Comparison of ENCODE assay signal across 8 mouse cellular contexts in genomic region chr12:102705216-102705871, GRCm38 (mm10). TPM values are rescaled to one million over a fixed set of nuclear protein-coding genes. Genes with fewer than 3 reads are reported as not detected.
DNase-seq lines count a peak whose midpoint lies in the region; ATAC-seq and TF ChIP-seq lines count a peak whose summit lies in the region.

No protein-coding gene starts in this region.

- 3% methylated on average over 45 of the region's 45 CpGs for WGBS in heart, embryonic 13.5 days
- 4% methylated on average over 37 of the region's 45 CpGs for WGBS in liver, embryonic 12.5 days (ENCODE audit: insufficient replicate concordance)

- peak overlapping the region; percentile 92 for H3K9ac ChIP-seq in heart, embryonic 13.5 days
- H3K9ac ChIP-seq in liver, embryonic 12.5 days = peak overlapping the region; percentile 82

- peak overlapping the region; percentile 96 for H3K4me2 ChIP-seq in heart, embryonic 13.5 days
- H3K4me2 ChIP-seq in liver, embryonic 12.5 days = peak overlapping the region; percentile 100

- H3K4me1 ChIP-seq in erythroblast, embryonic 14.5 days (ENCODE audit: control insufficient read depth) = peaks cover 37% of the 10 kb centered on the region
- peaks cover 40% of the 10 kb centered on the region for H3K4me1 ChIP-seq in heart, embryonic 13.5 days
- peaks cover 37% of the 10 kb centered on the region for H3K4me1 ChIP-seq in liver, embryonic 12.5 days

- no peaks in the 10 kb centered on the region for H3K9me3 ChIP-seq in erythroblast, embryonic 14.5 days (ENCODE audit: control insufficient read depth, low read length)
- no peaks in the 10 kb centered on the region for H3K9me3 ChIP-seq in heart, embryonic 13.5 days
- no peaks in the 10 kb centered on the region for H3K9me3 ChIP-seq in liver, embryonic 12.5 days (replicated peaks)

- peak; percentile 94 for TF ChIP-seq CTCF in C2C12 (IDR thresholded peaks at IDR 0.05; ENCODE audit: control insufficient read depth, insufficient read depth, insufficient read length)
- TF ChIP-seq CTCF in brain, embryonic 14.5 days (IDR thresholded peaks at IDR 0.05; ENCODE audit: borderline replicate concordance, extremely low read depth, insufficient read depth, insufficient read length) = peak; percentile 88

- no peak for TF ChIP-seq POLR2A in brain, embryonic 14.5 days (IDR thresholded peaks at IDR 0.05; ENCODE audit: borderline replicate concordance, extremely low read depth, insufficient read depth, insufficient read length, poor library complexity, severe bottlenecking)

- H3K27me3 ChIP-seq in C2C12 (ENCODE audit: control insufficient read depth, insufficient read depth, insufficient read length) = no peaks in the 10 kb centered on the region
- peaks cover 30% of the 10 kb centered on the region for H3K27me3 ChIP-seq in erythroblast, embryonic 14.5 days (ENCODE audit: control insufficient read depth)
- H3K27me3 ChIP-seq in heart, embryonic 13.5 days (replicated peaks) = peaks cover 23% of the 10 kb centered on the region; the same call in 1 of the 2 replicates
- H3K27me3 ChIP-seq in liver, embryonic 12.5 days (replicated peaks) = peaks cover 25% of the 10 kb centered on the region
- no peaks in the 10 kb centered on the region for H3K27me3 ChIP-seq in splenic B cell, adult 2 months (ENCODE audit: control insufficient read depth, insufficient read depth, low read length, poor library complexity, severe bottlenecking)

- H3K36me3 ChIP-seq in C2C12 (ENCODE audit: control insufficient read depth, insufficient read depth) = no peaks in the 10 kb centered on the region
- no peaks in the 10 kb centered on the region for H3K36me3 ChIP-seq in erythroblast, embryonic 14.5 days (ENCODE audit: control insufficient read depth)
- H3K36me3 ChIP-seq in heart, embryonic 13.5 days = no peaks in the 10 kb centered on the region
- no peaks in the 10 kb centered on the region for H3K36me3 ChIP-seq in liver, embryonic 12.5 days
- no peaks in the 10 kb centered on the region for H3K36me3 ChIP-seq in splenic B cell, adult 2 months (ENCODE audit: control insufficient read depth, insufficient read depth, low read length, poor library complexity, severe bottlenecking)

- H3K27ac ChIP-seq in heart, embryonic 13.5 days (replicated peaks) = peak overlapping the region; percentile 75
- peak overlapping the region; percentile 84 for H3K27ac ChIP-seq in liver, embryonic 12.5 days

- H3K4me3 ChIP-seq in C2C12 (ENCODE audit: insufficient read depth, poor library complexity, severe bottlenecking) = peak overlapping the region; percentile 34
- peak overlapping the region; percentile 70 for H3K4me3 ChIP-seq in erythroblast, embryonic 14.5 days (replicated peaks)
- peak overlapping the region; percentile 87 for H3K4me3 ChIP-seq in heart, embryonic 13.5 days
- H3K4me3 ChIP-seq in liver, embryonic 12.5 days = peak overlapping the region; percentile 77

- peak overlapping the region; percentile 85 for H3ac ChIP-seq in C2C12 (ENCODE audit: control insufficient read depth, insufficient read length, low read depth)

- peak; percentile 89 for DNase-seq in brain, embryonic 14.5 days (ENCODE audit: low read depth)
- DNase-seq in kidney, postnatal 10 days = peak; percentile 94
- DNase-seq in naive thymus-derived CD4-positive, alpha-beta T cell, adult 2 months (ENCODE audit: low read depth) = peak; percentile 95
- DNase-seq in splenic B cell, adult 2 months (ENCODE audit: low read depth, low spot score) = peak; percentile 92

- no peaks in the 10 kb centered on the region for H3K79me3 ChIP-seq in C2C12 (ENCODE audit: low read depth)

- peak; percentile 81 for ATAC-seq in heart, embryonic 13.5 days (ENCODE audit: extremely low read depth, insufficient number of reproducible peaks, low FRiP score, low TSS enrichment)
- ATAC-seq in liver, embryonic 12.5 days = peak; percentile 79

- no peaks in the 10 kb centered on the region for H3K79me2 ChIP-seq in C2C12 (ENCODE audit: control insufficient read depth, insufficient read depth)

TF ChIP-seq in C2C12, 6 proteins besides CTCF, POLR2A, EP300 and RAD21:
- TF ChIP-seq MAX (IDR thresholded peaks at IDR 0.05) (no peak), CEBPB (IDR thresholded peaks at IDR 0.05; ENCODE audit: low read depth) (no peak), USF1 (IDR thresholded peaks at IDR 0.05; ENCODE audit: low read depth) (no peak), MYOD1 (IDR thresholded peaks at IDR 0.05; ENCODE audit: control insufficient read depth, insufficient read length, low read depth) (no peak), MYOG (IDR thresholded peaks at IDR 0.05; ENCODE audit: control insufficient read depth, extremely low read depth, insufficient read length) (no peak), FOSL1 (IDR thresholded peaks at IDR 0.05; ENCODE audit: insufficient read depth, low read length, poor library complexity, severe bottlenecking) (no peak)

RNA-seq across cellular contexts. Expression of gene Itpk1, which starts 0.6 kb away (rescaled TPM):
- 4.5 TPM for polyA plus RNA-seq in C2C12 (2012; fragmentation: generic; extraction: Trizol)
- polyA plus RNA-seq in brain, embryonic 14.5 days (2012; rRNA removed) = 32.3 and 34.0 TPM in 2 replicates
- polyA plus RNA-seq in erythroblast, embryonic 14.5 days (2012) = 0.17 and 0.24 TPM in 2 replicates
- polyA plus RNA-seq in heart, embryonic 13.5 days (2015; fragmentation: Nextera tagmentation; extraction: Ambion mirVana) = 4.3 and 6.4 TPM in 2 replicates
- 3.7 and 4.3 TPM in 2 replicates for polyA plus RNA-seq in liver, embryonic 12.5 days (2016; fragmentation: Nextera tagmentation; extraction: Ambion mirVana)

RNA-seq across cellular contexts. Expression of gene Moap1, which starts 38.1 kb away (rescaled TPM):
- polyA plus RNA-seq in C2C12 (2012; fragmentation: generic; extraction: Trizol) = 4.7 TPM
- 9.3 and 11.6 TPM in 2 replicates for polyA plus RNA-seq in brain, embryonic 14.5 days (2012; rRNA removed)
- 0.09 TPM in 1 of 2 replicates, not detected in the other for polyA plus RNA-seq in erythroblast, embryonic 14.5 days (2012)
- polyA plus RNA-seq in heart, embryonic 13.5 days (2015; fragmentation: Nextera tagmentation; extraction: Ambion mirVana) = 17.9 and 18.3 TPM in 2 replicates
- 9.2 and 11.7 TPM in 2 replicates for polyA plus RNA-seq in liver, embryonic 12.5 days (2016; fragmentation: Nextera tagmentation; extraction: Ambion mirVana)

RNA-seq across cellular contexts. Expression of gene Tmem251, which starts 38.2 kb away (rescaled TPM):
- polyA plus RNA-seq in C2C12 (2012; fragmentation: generic; extraction: Trizol) = 4.5 TPM
- polyA plus RNA-seq in brain, embryonic 14.5 days (2012; rRNA removed) = 4.9 and 5.0 TPM in 2 replicates
- polyA plus RNA-seq in erythroblast, embryonic 14.5 days (2012) = 0.13 and 0.16 TPM in 2 replicates
- 6.8 and 7.5 TPM in 2 replicates for polyA plus RNA-seq in heart, embryonic 13.5 days (2015; fragmentation: Nextera tagmentation; extraction: Ambion mirVana)
- 11.5 and 12.3 TPM in 2 replicates for polyA plus RNA-seq in liver, embryonic 12.5 days (2016; fragmentation: Nextera tagmentation; extraction: Ambion mirVana)

RNA-seq across cellular contexts. Expression of gene Gm28051, which starts 52.2 kb away (rescaled TPM):
- 0.13 TPM for polyA plus RNA-seq in C2C12 (2012; fragmentation: generic; extraction: Trizol)
- not detected in 2 replicates for polyA plus RNA-seq in brain, embryonic 14.5 days (2012; rRNA removed)
- polyA plus RNA-seq in erythroblast, embryonic 14.5 days (2012) = 0.55 TPM in 1 of 2 replicates, not detected in the other
- polyA plus RNA-seq in heart, embryonic 13.5 days (2015; fragmentation: Nextera tagmentation; extraction: Ambion mirVana) = not detected in 2 replicates
- polyA plus RNA-seq in liver, embryonic 12.5 days (2016; fragmentation: Nextera tagmentation; extraction: Ambion mirVana) = 0.48 TPM in 1 of 2 replicates, not detected in the other

RNA-seq across cellular contexts. Expression of gene Gon7, which starts 52.3 kb away (rescaled TPM):
- polyA plus RNA-seq in C2C12 (2012; fragmentation: generic; extraction: Trizol) = 8.9 TPM
- polyA plus RNA-seq in brain, embryonic 14.5 days (2012; rRNA removed) = 21.9 and 24.1 TPM in 2 replicates
- polyA plus RNA-seq in erythroblast, embryonic 14.5 days (2012) = 0.80 and 1.2 TPM in 2 replicates
- 20.7 and 26.6 TPM in 2 replicates for polyA plus RNA-seq in heart, embryonic 13.5 days (2015; fragmentation: Nextera tagmentation; extraction: Ambion mirVana)
- 20.6 and 23.2 TPM in 2 replicates for polyA plus RNA-seq in liver, embryonic 12.5 days (2016; fragmentation: Nextera tagmentation; extraction: Ambion mirVana)

Comparison
In these comparisons a context has a peak if more than half of its experiments do, and no peak if none do; other contexts are left out.
1. Peak in every context shown above with its lines: DNase-seq, ATAC-seq, H3K4me3 ChIP-seq and H3K27ac ChIP-seq.
2. H3K4me3 ChIP-seq: peak in every context shown above with its lines; median percentile 87 in heart, embryonic 13.5 days; 77 in liver, embryonic 12.5 days; 70 in erythroblast, embryonic 14.5 days; 34 in C2C12.